Mouse (Mus musculus) right cerebral cortex, adult 2 months (tissue): ENCODE data around the gene Atg10.

ENCODE experiments used
- DNase-seq, 2 experiments: peaks; one replicate each; pipeline ENCODE4 v3.0.0; 2021 to 2022; ENCODE audit warnings: low spot score in 2 of 2

The Atg10 gene

DNA sequence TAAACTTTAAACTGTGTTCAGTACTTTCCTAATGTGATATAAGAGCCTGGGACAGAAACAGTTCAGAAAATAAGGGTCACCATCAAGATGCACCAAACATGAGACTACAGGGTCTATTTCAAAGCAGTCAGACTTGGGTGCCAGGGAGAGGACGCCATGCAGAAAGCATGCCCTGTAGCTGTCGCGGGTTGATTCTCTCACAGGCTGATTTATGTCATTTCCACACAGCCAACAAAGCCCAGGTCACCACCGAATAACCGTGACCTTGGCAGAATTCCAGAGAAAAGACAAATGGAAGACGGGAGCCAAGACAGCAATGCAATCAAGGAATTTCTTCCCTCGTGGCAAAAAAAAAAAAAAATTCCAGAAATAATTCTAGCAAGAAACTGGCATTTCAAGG is 94.7 kb downstream of the Atg10 start:
- DNase-seq: peak in 1 of 2 experiments; percentile 20

DNA sequence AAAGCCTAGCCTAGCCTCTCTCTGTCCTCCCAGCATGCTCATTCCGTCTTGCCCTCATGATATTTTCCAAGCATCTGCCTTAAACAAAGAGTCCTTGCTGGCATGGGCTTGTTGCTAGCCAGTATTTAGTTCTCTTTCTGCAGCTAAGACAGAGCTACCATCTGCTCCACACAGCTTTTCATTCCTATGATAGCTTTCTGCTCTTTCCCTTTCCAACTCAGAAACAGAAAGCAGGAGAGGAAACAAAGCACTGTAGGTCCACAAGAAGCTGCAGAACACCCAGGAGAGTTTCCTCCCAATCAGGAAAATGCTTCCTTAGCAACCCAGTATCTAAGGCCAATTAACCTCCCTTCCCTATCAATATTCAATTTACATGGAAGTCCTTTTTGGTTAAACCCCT is 95.2 kb downstream of the Atg10 start:
- DNase-seq: peak; percentile 28 to 34

DNA sequence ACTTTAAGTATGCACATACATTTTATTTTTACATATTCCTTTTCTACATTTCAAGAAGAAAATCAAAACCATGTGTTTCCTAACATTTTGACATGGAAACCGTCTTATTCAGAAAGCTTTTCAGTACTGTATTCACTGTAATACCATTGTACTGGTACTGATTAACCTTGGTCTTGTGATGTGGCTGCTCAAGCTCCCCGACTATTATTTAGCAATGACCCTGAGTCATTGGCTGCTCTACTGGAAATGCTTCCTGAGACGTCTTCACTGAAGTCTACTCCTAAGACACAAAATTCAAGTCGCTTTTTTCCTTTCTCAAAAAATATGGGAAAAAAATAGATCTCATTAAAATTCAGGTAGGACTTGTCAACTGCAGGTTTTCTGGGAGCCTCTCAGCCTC is 105.6 kb downstream of the Atg10 start:
- DNase-seq: no peak

DNA sequence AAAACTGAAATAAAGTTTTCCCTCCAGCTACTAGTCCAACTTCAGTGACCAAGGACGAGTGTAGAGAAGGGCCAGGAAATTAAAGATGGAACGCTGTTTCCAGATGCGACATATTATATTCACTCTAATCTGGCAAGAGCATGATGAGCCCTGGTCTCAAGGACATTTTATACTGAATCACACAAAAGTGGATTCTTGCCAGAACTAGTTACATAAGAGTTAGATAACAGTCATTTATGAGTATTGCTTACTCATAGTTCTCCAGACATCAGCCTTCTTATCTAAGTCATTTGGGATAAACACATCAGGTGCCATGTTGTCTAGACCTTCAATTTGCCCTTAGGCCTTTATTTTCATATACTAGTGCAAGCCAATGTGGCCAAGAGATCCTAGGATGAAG is 108.9 kb downstream of the Atg10 start:
- DNase-seq: no peak

- peak in 1 of 2 experiments; percentile 36 for DNase-seq
Observed at GRCm38 (mm10) chr13:91107308-91107946, 116.3 kb downstream of the Atg10 start.

GRCm38 (mm10) chr13:91102238-91102637 is 121.5 kb downstream of the Atg10 start:
- DNase-seq: no peak

- no peak for DNase-seq
Observed at GRCm38 (mm10) chr13:91100417-91100816, 123.4 kb downstream of the Atg10 start.

- no peak for DNase-seq
Observed at GRCm38 (mm10) chr13:91094851-91095250, 128.9 kb downstream of the Atg10 start.

- DNase-seq: peak; percentile 25 to 39
Observed at GRCm38 (mm10) chr13:91094196-91094595, 129.6 kb downstream of the Atg10 start.

GRCm38 (mm10) chr13:91093610-91094009 is 130.2 kb downstream of the Atg10 start:
- DNase-seq: no peak

GRCm38 (mm10) chr13:91093162-91093561 is 130.6 kb downstream of the Atg10 start:
- DNase-seq: peak; percentile 36 to 48

- no peak for DNase-seq
Observed at GRCm38 (mm10) chr13:91091731-91092190, 132.0 kb downstream of the Atg10 start.

GRCm38 (mm10) chr13:91090861-91091730 is 132.7 kb downstream of the Atg10 start:
- DNase-seq: no peak

GRCm38 (mm10) chr13:91086361-91086900 is 137.3 kb downstream of the Atg10 start:
- no peak for DNase-seq

GRCm38 (mm10) chr13:91072351-91072750 is 151.4 kb downstream of the Atg10 start:
- DNase-seq: peak; percentile 27 to 43

DNA sequence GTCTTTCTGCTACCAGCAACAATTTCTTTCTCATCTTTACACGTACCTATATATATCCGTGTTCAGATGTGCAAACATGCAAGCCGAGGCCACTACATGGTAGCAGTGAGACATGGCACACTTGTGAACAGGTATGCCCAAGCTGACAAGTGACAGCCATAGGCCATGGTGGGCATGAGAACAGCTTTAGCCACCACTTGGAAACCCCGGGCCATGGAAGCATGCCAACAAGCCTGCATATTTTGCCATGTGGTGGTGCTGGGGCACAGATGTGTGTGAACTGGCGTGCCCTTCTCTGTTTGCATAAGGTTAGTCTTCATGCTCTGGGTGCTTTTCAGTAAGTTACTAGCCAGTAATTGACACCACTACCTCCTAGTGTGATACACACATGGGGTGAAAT is 162.9 kb downstream of the Atg10 start:
- DNase-seq: no peak

DNA sequence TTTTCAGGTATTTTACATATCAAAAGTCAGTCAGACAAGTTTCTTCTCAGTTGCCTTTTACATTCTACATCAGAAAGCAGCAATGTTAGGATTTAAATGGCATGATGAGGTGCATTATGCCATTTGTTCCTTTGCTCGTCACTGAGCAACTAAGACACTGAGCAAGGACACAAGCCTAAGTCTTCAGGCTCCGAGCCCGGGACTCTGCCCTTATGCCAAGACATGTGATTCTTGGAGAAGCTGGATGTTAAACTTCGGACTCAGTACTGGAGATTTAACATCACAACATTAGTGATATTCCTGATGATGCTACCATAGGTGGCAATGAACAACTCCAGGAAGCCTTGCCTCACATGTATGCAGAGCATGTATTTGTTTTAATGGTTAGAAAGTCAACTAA is 175.6 kb downstream of the Atg10 start:
- DNase-seq: no peak

- no peak for DNase-seq
Observed at GRCm38 (mm10) chr13:91046851-91047250, 176.9 kb downstream of the Atg10 start.

DNA sequence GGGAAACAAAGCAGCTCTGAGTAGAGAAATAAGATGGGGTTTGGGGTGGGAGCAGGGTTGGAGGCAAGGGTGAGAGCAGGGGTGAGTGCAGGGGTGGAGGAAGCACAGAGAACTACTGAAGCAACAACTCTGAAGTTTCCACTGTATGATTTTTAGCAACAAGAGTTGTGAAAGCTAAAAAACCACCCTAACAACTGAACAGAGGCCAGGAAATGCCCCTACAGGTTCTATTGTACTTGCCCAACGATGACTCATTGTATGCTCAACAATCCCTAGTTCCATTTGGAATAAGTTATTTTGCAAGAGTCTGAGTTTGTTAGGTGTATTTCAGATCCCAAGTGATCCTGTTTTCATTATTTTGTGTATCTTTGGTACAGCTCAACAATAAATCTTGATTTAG is 182.5 kb downstream of the Atg10 start:
- DNase-seq: no peak

GRCm38 (mm10) chr13:91040421-91040820 is 183.3 kb downstream of the Atg10 start:
- DNase-seq: no peak

DNA sequence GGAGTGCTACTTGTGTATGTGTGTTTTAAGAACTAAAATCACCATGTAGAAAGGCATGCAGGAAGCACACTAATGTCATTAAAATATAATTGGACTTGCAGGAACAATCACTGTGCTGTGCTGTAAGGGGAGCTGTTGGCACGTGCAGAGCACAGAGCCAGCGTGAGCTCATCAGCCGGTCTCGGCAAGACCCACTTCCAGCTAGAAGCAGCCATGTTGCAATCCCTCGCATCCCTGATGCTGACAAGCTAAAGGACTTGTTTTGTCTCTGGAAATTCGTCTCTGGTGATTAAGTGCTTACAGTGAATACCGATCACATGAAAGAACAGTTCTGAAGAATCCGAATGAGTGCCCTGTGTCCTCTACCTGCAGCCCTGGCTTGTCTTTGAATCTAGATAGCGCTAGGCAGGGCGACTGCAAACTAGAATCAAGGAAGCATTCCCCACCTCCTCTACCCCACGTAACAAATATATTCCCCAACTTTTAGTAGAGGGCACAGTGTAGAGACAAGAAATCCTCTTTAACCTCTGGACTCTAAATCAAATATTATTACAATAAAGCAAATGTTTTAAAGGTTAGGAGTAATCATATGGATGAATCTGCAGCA is 184.5 kb downstream of the Atg10 start:
- peak; percentile 59 to 61 for DNase-seq

GRCm38 (mm10) chr13:91038636-91039035 is 185.1 kb downstream of the Atg10 start:
- DNase-seq: no peak
